Mouse (Mus musculus) left cerebral cortex, adult 2 months (tissue): ENCODE results near the gene Ada. TPM values are rescaled to one million over a fixed set of nuclear protein-coding genes. Genes with fewer than 3 reads are reported as not detected.

Experiments used
- DNase-seq, 2 experiments: peaks; one replicate each; pipeline ENCODE4 v3.0.0; 2021 to 2022; ENCODE audit warnings: low spot score in 2 of 2, mixed read lengths in 1 of 2; ENCODE audit errors: extremely low spot score in 1 of 2
- H3K27ac ChIP-seq: fragments of 200-600 bp; 2 replicates; pipeline ENCODE4 v1.8.1; 2022
- H3K4me3 ChIP-seq: fragments of 200-600 bp; 2 replicates; pipeline ENCODE4 v1.8.1; 2022
- CTCF ChIP-seq: fragments of 200-600 bp; IDR thresholded peaks from 2 replicates; pipeline ENCODE4 v1.8.1; 2022; ENCODE audit warnings: antibody characterized with exemption, mild to moderate bottlenecking, moderate library complexity
- intact Hi-C: fragments of 180-260 bp; cut with DNase I; formaldehyde crosslinking; loops from one replicate; pipeline ENCODE4 v1.15.1; 2025
- total RNA-seq, 2 experiments: library from RNA; stranded (reverse); gene quantifications; 2 replicates each; pipeline ENCODE4 v1.2.3; 2021

The Ada gene
- total RNA-seq, 2 experiments from 2014 or later: 0.79 to 0.93 TPM

- Histone ChIP-seq H3K27ac (peak overlapping the region; percentile 34; the same call in 1 of the 2 replicates), H3K4me3 (no peak overlapping the region)
- intact Hi-C loops: loop anchor here (2.0 kb wide), 1 partner anchor 35 kb away; no protein-coding TSS in a partner anchor
- no peak for DNase-seq
- no peak for TF ChIP-seq CTCF
Observed at GRCm38 (mm10) chr2:163710000-163710399, 40.0 kb downstream of the Ada start.

GRCm38 (mm10) chr2:163708763-163709250 is 41.2 kb downstream of the Ada start:
- no peak for DNase-seq
- no peak for TF ChIP-seq CTCF
- H3K4me3 ChIP-seq: no peak overlapping the region
- H3K27ac ChIP-seq: peak overlapping the region; percentile 28; the same call in 1 of the 2 replicates
- intact Hi-C loops: no loop called here

GRCm38 (mm10) chr2:163708321-163708720 is 41.7 kb downstream of the Ada start:
- TF ChIP-seq CTCF: no peak
- no peak for DNase-seq
- Histone ChIP-seq H3K27ac (no peak overlapping the region), H3K4me3 (no peak overlapping the region)
- intact Hi-C loops: no loop called here

- Histone ChIP-seq H3K4me3 (no peak overlapping the region), H3K27ac (peak overlapping the region; percentile 90)
- peak; percentile 34 to 40 for DNase-seq
- no peak for TF ChIP-seq CTCF
- intact Hi-C loops: loop anchor here (2.0 kb wide), 1 partner anchor 29 kb away; no protein-coding TSS in a partner anchor
Observed at GRCm38 (mm10) chr2:163703599-163704260, 46.3 kb downstream of the Ada start.

GRCm38 (mm10) chr2:163702921-163703320 is 47.1 kb downstream of the Ada start:
- DNase-seq: no peak
- intact Hi-C loops: loop anchor here (2.0 kb wide), 1 partner anchor 28 kb away; no protein-coding TSS in a partner anchor
- H3K4me3 ChIP-seq: no peak overlapping the region
- peak overlapping the region; percentile 90 for H3K27ac ChIP-seq
- TF ChIP-seq CTCF: no peak

- no peak overlapping the region for H3K4me3 ChIP-seq
- intact Hi-C loops: loop anchor here (2.0 kb wide), 1 partner anchor 28 kb away; no protein-coding TSS in a partner anchor
- no peak for TF ChIP-seq CTCF
- H3K27ac ChIP-seq: peak overlapping the region; percentile 90
- DNase-seq: no peak
Observed at GRCm38 (mm10) chr2:163702431-163702830, 47.6 kb downstream of the Ada start.

GRCm38 (mm10) chr2:163699078-163699780 is 50.8 kb downstream of the Ada start:
- Histone ChIP-seq H3K4me3 (no peak overlapping the region), H3K27ac (peak overlapping the region; percentile 13)
- no peak; the same call in 1 of the 2 replicates for TF ChIP-seq CTCF
- no peak for DNase-seq
- intact Hi-C loops: no loop called here

- DNase-seq: no peak
- Histone ChIP-seq H3K27ac (peak overlapping the region; percentile 13), H3K4me3 (no peak overlapping the region)
- no peak for TF ChIP-seq CTCF
- intact Hi-C loops: no loop called here
Observed at GRCm38 (mm10) chr2:163697764-163698480, 52.1 kb downstream of the Ada start.

GRCm38 (mm10) chr2:163696763-163697162 is 53.3 kb downstream of the Ada start:
- no peak for DNase-seq
- intact Hi-C loops: no loop called here
- no peak for TF ChIP-seq CTCF
- no peak overlapping the region for H3K4me3 ChIP-seq
- peak overlapping the region; percentile 13 for H3K27ac ChIP-seq

- DNase-seq: no peak
- 0 out of 2 replicates have a peak overlapping the region, but pooled peaks have one; percentile 9 for H3K4me3 ChIP-seq
- intact Hi-C loops: no loop called here
- peak overlapping the region; percentile 56 for H3K27ac ChIP-seq
- no peak for TF ChIP-seq CTCF
Observed at GRCm38 (mm10) chr2:163693716-163694314, 56.2 kb downstream of the Ada start.

GRCm38 (mm10) chr2:163692873-163693612 is 57.0 kb downstream of the Ada start:
- no peak for TF ChIP-seq CTCF
- Histone ChIP-seq H3K27ac (peak overlapping the region; percentile 56), H3K4me3 (no peak overlapping the region)
- intact Hi-C loops: no loop called here
- no peak for DNase-seq
